Mouse (Mus musculus) small intestine, adult 2 months (tissue): ENCODE data around the gene Prss54. TPM values are rescaled to one million over a fixed set of nuclear protein-coding genes. Genes with fewer than 3 reads are reported as not detected.

Experiments
- H3K27ac ChIP-seq: fragments of 200-500 bp; 2 replicates; pipeline ENCODE4 v1.5.1; 2012; ENCODE audit warnings: low read depth, low read length, control low read depth, inconsistent platforms; ENCODE audit not compliant: insufficient read depth
- H3K27me3 ChIP-seq: fragments of 200-500 bp; 2 replicates; pipeline ENCODE4 v1.6.1; 2012; ENCODE audit warnings: mild to moderate bottlenecking, moderate library complexity, low read length, inconsistent platforms; ENCODE audit not compliant: control insufficient read depth, insufficient read depth
- H3K36me3 ChIP-seq: fragments of 200-500 bp; 2 replicates; pipeline ENCODE4 v1.6.1; 2012; ENCODE audit warnings: mild to moderate bottlenecking, low read length, control low read depth, inconsistent platforms; ENCODE audit not compliant: control insufficient read depth, insufficient read depth
- H3K4me1 ChIP-seq: fragments of 200-500 bp; 2 replicates; pipeline ENCODE4 v1.6.1; 2012; ENCODE audit warnings: low read length, inconsistent platforms, mixed read lengths; ENCODE audit not compliant: control insufficient read depth, insufficient read depth, insufficient read length
- H3K4me3 ChIP-seq: fragments of 200-500 bp; 2 replicates; pipeline ENCODE4 v1.5.1; 2012; ENCODE audit warnings: low read depth, mild to moderate bottlenecking, control low read depth, inconsistent platforms, low read length, moderate library complexity
- CTCF ChIP-seq: fragments of 200-500 bp; IDR thresholded peaks from 2 replicates; pipeline ENCODE4 v1.5.1; 2012; ENCODE audit warnings: low read depth, mild to moderate bottlenecking, control low read depth, inconsistent platforms, low read length, moderate library complexity, mixed read lengths; ENCODE audit not compliant: insufficient replicate concordance, insufficient read length; ENCODE audit errors: extremely low read depth
- POLR2A ChIP-seq: fragments of 200-500 bp; IDR thresholded peaks from 2 replicates; pipeline ENCODE4 v1.6.1; 2012; ENCODE audit warnings: low read depth, mild to moderate bottlenecking, control low read depth, inconsistent platforms, low read length, moderate library complexity
- WGBS: fragments of 180-500 bp; shearing (Covaris S2); methylation state at CpG from one replicate; pipeline ENCODE4 v1.1.7; 2018; 5-methylcytosine and 5-hydroxymethylcytosine counted together
- polyA plus RNA-seq: library from polyadenylated mRNA; depleted of rRNA; stranded (reverse); fragments of >200 nt; gene quantifications from 2 replicates; pipeline ENCODE4 v1.2.3, GENCODE M21; 2012; rRNA removed

The Prss54 gene
- polyA plus RNA-seq, 1 experiment, result not detected

GRCm38 (mm10) chr8:95512257-95512656 lies 63.9 kb downstream of the Prss54 start:
- H3K4me3 ChIP-seq, result no peak overlapping the region
- no peaks in the 10 kb centered on the region for H3K27me3 ChIP-seq
- 39% methylated on average over 4 of the region's 4 CpGs for WGBS
- 0 out of 2 replicates have a peak, but pooled peaks cover 1% of the 10 kb centered on the region for H3K4me1 ChIP-seq
- no peak overlapping the region for H3K27ac ChIP-seq
- TF ChIP-seq POLR2A, result no peak
- no peak for TF ChIP-seq CTCF
- H3K36me3 ChIP-seq, result no peaks in the 10 kb centered on the region

Other genes starting within 250 kb of the Prss54 start
- 5.2 and 8.7 TPM in 2 replicates for gene Zfp319, start 244.4 kb downstream of the Prss54 start, polyA plus RNA-seq
- 13.4 and 21.2 TPM in 2 replicates for gene Usb1, start 244.1 kb downstream of the Prss54 start, polyA plus RNA-seq
- gene Mmp15, start 224.1 kb downstream of the Prss54 start, polyA plus RNA-seq, result 19.7 and 28.7 TPM in 2 replicates
- 25.6 and 33.3 TPM in 2 replicates for gene Cfap20, start 141.5 kb downstream of the Prss54 start, polyA plus RNA-seq
- 6.0 and 8.2 TPM in 2 replicates for gene Csnk2a2, start 86.3 kb downstream of the Prss54 start, polyA plus RNA-seq
- gene Ccdc113, start 42.3 kb downstream of the Prss54 start, polyA plus RNA-seq, result not detected in 2 replicates
- gene Gins3, start 57.1 kb upstream of the Prss54 start, polyA plus RNA-seq, result 0.34 and 0.61 TPM in 2 replicates
- 10.2 and 12.1 TPM in 2 replicates for gene Ndrg4, start 100.6 kb upstream of the Prss54 start, polyA plus RNA-seq
- 4.0 and 5.3 TPM in 2 replicates for gene Setd6, start 139.5 kb upstream of the Prss54 start, polyA plus RNA-seq
- gene Cnot1, start 231.1 kb upstream of the Prss54 start, polyA plus RNA-seq, result 38.7 and 63.2 TPM in 2 replicates
- 15.5 and 30.4 TPM in 2 replicates for gene Sap18b, start 249.0 kb upstream of the Prss54 start, polyA plus RNA-seq